Mouse (Mus musculus): ENCODE measurements around the gene Hist1h2aa.

Hist1h2aa gene

DNA sequence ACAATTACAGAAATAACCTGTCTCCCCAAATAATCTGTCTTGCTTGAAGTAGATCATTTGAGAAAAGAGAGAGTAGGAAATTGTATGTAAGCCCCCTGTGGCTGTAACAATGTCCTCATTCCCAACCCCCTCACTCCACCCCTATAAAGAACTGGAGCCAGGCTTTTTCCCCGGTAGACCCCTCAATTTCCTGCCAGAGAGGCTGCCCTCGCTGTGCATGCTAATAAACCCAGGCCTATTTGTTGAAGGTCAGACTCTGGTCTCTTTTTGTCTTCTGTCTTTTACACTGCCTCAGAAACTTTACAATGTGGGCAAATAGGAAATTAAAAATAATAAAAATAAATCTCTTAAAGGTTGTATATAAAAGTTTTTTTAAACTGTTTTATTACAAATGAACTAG is 12.0 kb downstream of the Hist1h2aa start:
- DNase-seq, result no peak

GRCm38 (mm10) chr13:23949484-23950246 is 15.4 kb downstream of the Hist1h2aa start:
- DNase-seq, result peak in 1 of 2 experiments; percentile 4

DNA sequence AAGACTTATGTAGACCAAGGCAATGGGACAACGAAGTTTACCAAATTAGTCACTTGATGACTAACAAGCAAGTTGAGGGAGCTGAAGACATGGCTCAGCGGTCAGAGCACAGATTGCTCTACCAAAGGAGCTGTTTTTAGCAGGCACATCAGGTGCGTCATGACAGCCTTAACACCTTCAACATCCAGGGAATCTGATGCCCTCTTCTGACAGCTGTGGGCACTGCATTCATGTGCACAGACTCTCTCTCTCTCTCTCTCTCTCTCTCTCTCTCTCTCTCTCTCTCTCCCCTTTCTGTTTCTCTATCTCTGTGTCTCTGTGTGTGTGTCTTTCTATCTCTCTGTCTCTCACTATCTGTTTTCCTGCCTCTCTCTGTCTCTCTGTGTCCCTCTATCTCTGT is 16.7 kb downstream of the Hist1h2aa start:
- peak; percentile 61 for DNase-seq

DNA sequence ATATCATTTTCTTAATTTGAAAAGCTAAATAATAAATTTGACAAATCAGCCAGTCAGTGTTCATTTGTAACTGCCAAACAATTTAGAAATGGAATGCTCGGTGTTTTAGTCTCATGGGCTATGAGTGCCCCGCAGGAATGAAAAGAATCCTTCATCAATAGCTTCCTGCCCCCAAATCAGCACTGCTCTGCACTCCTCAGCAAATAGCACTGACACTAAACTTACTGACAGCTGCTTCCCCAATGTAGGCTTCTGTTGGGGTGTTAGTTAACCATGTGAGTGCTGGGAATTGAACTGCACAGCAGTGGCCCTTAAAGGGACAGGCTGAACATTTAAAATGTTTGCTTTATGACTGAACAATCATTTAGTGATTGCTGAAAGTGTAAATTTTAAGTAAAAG is 25.5 kb downstream of the Hist1h2aa start:
- DNase-seq, result no peak

- DNase-seq, result no peak
Observed at GRCm38 (mm10) chr13:23964909-23965308, 30.6 kb downstream of the Hist1h2aa start.

- no peak for DNase-seq
Observed at GRCm38 (mm10) chr13:23971870-23972269, 37.6 kb downstream of the Hist1h2aa start.

DNA sequence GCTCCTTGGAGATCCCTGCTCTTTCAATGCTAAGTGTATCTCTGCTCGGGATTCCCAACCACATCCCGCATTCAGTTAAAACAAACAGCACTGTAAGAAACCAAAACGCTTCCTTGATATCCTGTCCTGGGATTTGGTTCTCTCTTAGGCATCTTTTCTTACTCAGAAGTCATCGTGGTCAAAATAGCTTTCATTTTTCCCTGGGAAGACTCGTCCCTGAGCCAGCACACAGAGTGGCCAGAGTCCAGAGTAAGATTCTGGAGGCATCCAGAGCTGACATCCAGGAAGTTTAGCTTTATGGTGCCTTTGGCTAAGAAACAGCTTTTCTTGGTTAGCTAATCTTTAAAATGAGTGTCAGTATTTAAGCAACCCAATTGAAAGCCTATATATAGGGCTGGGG is 38.0 kb downstream of the Hist1h2aa start:
- DNase-seq, result no peak

Measured in kidney, postnatal 4 days (tissue).